ENCODE assay signal across 8 mouse cellular contexts in the genomic region with DNA sequence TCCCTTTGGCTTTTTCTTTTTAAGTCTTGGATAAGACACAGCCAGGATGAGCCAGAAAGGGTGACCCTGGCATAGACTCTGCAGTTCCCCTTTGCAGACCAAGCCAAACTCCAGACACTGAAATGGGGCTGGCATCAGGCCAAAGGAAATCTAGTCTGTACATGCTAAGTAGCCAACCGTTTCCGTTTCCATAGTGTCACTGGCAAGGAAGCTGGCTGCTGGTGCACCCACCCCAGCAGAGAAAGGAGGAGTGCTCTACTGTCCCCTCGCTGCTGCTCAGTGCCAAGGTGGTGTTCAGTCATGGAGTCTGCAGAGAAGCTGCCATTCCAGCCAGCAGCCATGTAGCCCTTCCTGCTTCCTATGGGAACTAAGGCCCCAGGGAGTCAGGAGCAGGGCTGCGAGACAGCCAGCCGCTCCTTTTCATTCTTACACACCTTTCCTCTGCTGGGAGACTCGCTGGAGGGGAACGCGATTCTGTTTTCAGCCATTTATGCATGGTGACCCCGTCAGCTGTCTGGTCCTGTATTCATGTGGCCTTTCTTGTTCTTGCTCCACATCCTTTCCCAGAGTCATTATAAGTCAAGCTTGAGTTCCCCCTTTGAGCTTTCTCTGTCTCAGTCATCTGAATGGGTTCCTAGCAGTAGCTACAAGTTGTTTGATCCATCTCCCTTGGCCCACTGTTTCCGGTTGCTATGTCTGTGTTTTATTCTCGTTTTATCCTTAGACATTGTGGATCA.
DNase-seq lines count a peak whose midpoint lies in the region; ATAC-seq lines count a peak whose summit lies in the region.

No protein-coding gene starts in this region.

- WGBS in hindbrain, embryonic 12.5 days, result 50% methylated on average over 11 of the region's 11 CpGs

- no peak overlapping the region for H3K9ac ChIP-seq in hindbrain, embryonic 12.5 days

- H3K4me3 ChIP-seq in hindbrain, embryonic 12.5 days, result no peak overlapping the region

- ATAC-seq in hindbrain, embryonic 12.5 days (ENCODE audit: low FRiP score), result peak; percentile 93

- no peaks in the 10 kb centered on the region for H3K36me3 ChIP-seq in hindbrain, embryonic 12.5 days

- H3K4me1 ChIP-seq in hindbrain, embryonic 12.5 days, result peaks cover 8% of the 10 kb centered on the region

- peak overlapping the region; percentile 29 for H3K4me2 ChIP-seq in hindbrain, embryonic 12.5 days (replicated peaks)

- H3K27ac ChIP-seq in hindbrain, embryonic 12.5 days, result peak overlapping the region; percentile 52; the same call in 1 of the 2 replicates

- H3K27me3 ChIP-seq in hindbrain, embryonic 12.5 days, result no peaks in the 10 kb centered on the region

- DNase-seq in adrenal gland, adult 2 months, result peak; percentile 68
- DNase-seq in cerebellum, adult 18-20 months, result peak; percentile 21 to 28
- peak; percentile 8 to 14 for DNase-seq in gastrocnemius, adult 8-10 months (ENCODE audit: low spot score in 2 of 2)
- DNase-seq in layer of hippocampus, adult 9-10 months (ENCODE audit: low spot score), result peak; percentile 59
- DNase-seq in lung, postnatal 10 days, result peak; percentile 90
- DNase-seq in right cerebral cortex, postnatal 10 days (ENCODE audit: low spot score in 2 of 2), result peak; percentile 91 to 93
- DNase-seq in natural killer cell, adult 2 months (ENCODE audit: low spot score in 2 of 2), result no peak

- H3K9me3 ChIP-seq in hindbrain, embryonic 12.5 days (replicated peaks), result no peaks in the 10 kb centered on the region

Comparison
In these comparisons a context has a peak if more than half of its experiments do, and no peak if none do; other contexts are left out.
1. DNase-seq: peak in adrenal gland, adult 2 months (single experiment), cerebellum, adult 18-20 months (2 of 2), gastrocnemius, adult 8-10 months (2 of 2), layer of hippocampus, adult 9-10 months (single experiment), lung, postnatal 10 days (single experiment) and right cerebral cortex, postnatal 10 days (2 of 2); none in natural killer cell, adult 2 months (0 of 2).